Mouse (Mus musculus) MEL (cell line): ENCODE data around the gene D630039A03Rik. TPM values are rescaled to one million over a fixed set of nuclear protein-coding genes. Genes with fewer than 3 reads are reported as not detected.

Source experiments
- DNase-seq: peaks from one replicate; pipeline ENCODE4 v3.0.0; 2011; ENCODE audit warnings: low read depth, low spot score
- H3K27ac ChIP-seq: 2 replicates; pipeline ENCODE4 v1.5.1; 2012; ENCODE audit warnings: low read depth, mild to moderate bottlenecking, control low read depth, low read length, moderate library complexity; ENCODE audit not compliant: control insufficient read depth
- H3K27me3 ChIP-seq, 2 experiments: fragments of 150-350 bp in 1 of 2; sonication (generic) in 1 of 2; 2 replicates each; pipeline ENCODE4 v1.6.1; 2012; ENCODE audit warnings: low read length in 2 of 2, mild to moderate bottlenecking in 2 of 2, improper control_type of control experiment in 1 of 2, moderate library complexity in 1 of 2; ENCODE audit not compliant: insufficient read depth in 2 of 2, control insufficient read depth in 1 of 2
- H3K36me3 ChIP-seq, 2 experiments: 2 replicates each; pipeline ENCODE4 v1.6.1; 2012 to 2014; ENCODE audit warnings: low read length in 2 of 2, improper control_type of control experiment in 1 of 2, inconsistent platforms in 1 of 2, mild to moderate bottlenecking in 1 of 2; ENCODE audit not compliant: insufficient read depth in 2 of 2, control insufficient read depth in 1 of 2
- H3K4me1 ChIP-seq, 2 experiments: fragments of 150-350 bp in 1 of 2; sonication (generic) in 1 of 2; 2 replicates each; pipeline ENCODE4 v1.6.1; 2012; ENCODE audit warnings: low read length in 2 of 2, improper control_type of control experiment in 1 of 2, mild to moderate bottlenecking in 1 of 2; ENCODE audit not compliant: insufficient read depth in 2 of 2, control insufficient read depth in 1 of 2
- H3K4me3 ChIP-seq, 2 experiments: fragments of 150-350 bp in 1 of 2; sonication (generic) in 1 of 2; 2 replicates each; pipeline ENCODE4 v1.5.1; 2012; ENCODE audit warnings: low read depth in 2 of 2, low read length in 2 of 2, mild to moderate bottlenecking in 2 of 2, moderate library complexity in 2 of 2, control low read depth in 1 of 2, improper control_type of control experiment in 1 of 2; ENCODE audit not compliant: control insufficient read depth in 1 of 2, insufficient read depth in 1 of 2
- H3K79me2 ChIP-seq: 2 replicates; pipeline ENCODE4 v1.6.1; 2012; ENCODE audit warnings: mild to moderate bottlenecking, low read length, moderate library complexity; ENCODE audit not compliant: control insufficient read depth, poor library complexity, insufficient read depth
- H3K9ac ChIP-seq: 2 replicates; pipeline ENCODE4 v1.6.1; 2012; ENCODE audit warnings: low read depth, mild to moderate bottlenecking, control low read depth, low read length, moderate library complexity; ENCODE audit not compliant: control insufficient read depth, poor library complexity, severe bottlenecking
- H3K9me3 ChIP-seq: fragments of 150-350 bp; sonication (generic); replicated peaks from 2 replicates; pipeline ENCODE4 v1.6.1; 2012; ENCODE audit warnings: mild to moderate bottlenecking, low read length, improper control_type of control experiment, moderate library complexity; ENCODE audit not compliant: insufficient read depth
- BHLHE40 ChIP-seq: IDR thresholded peaks from 2 replicates; pipeline ENCODE4 v1.6.1; 2012; ENCODE audit warnings: low read depth, mild to moderate bottlenecking, inconsistent platforms, low read length, improper control_type of control experiment, borderline replicate concordance
- CHD1 ChIP-seq: IDR thresholded peaks from 2 replicates; pipeline ENCODE4 v1.6.1; 2012; ENCODE audit warnings: low read depth, mild to moderate bottlenecking, inconsistent platforms, low read length, improper control_type of control experiment
- CHD2 ChIP-seq: IDR thresholded peaks from 2 replicates; pipeline ENCODE4 v1.6.1; 2011; ENCODE audit warnings: low read length, improper control_type of control experiment
- CTCF ChIP-seq, 3 experiments: IDR thresholded peaks in 2 of 3; conservative IDR thresholded peaks in 1 of 3; 2 replicates each; pipeline ENCODE4 v1.5.1; 2011 to 2012; ENCODE audit warnings: low read length in 3 of 3, low read depth in 2 of 3, mild to moderate bottlenecking in 2 of 3, improper control_type of control experiment in 1 of 3, inconsistent platforms in 1 of 3, mixed read lengths in 1 of 3, moderate library complexity in 1 of 3; ENCODE audit not compliant: control insufficient read depth in 1 of 3, insufficient read depth in 1 of 3, poor library complexity in 1 of 3, severe bottlenecking in 1 of 3
- ELF1 ChIP-seq: IDR thresholded peaks from 2 replicates; pipeline ENCODE4 v1.6.1; 2014; ENCODE audit warnings: low read depth, mild to moderate bottlenecking, inconsistent platforms, low read length, improper control_type of control experiment, moderate library complexity
- GABPA ChIP-seq: IDR thresholded peaks from 2 replicates; pipeline ENCODE4 v1.6.1; 2012; ENCODE audit warnings: low read depth, mild to moderate bottlenecking, inconsistent platforms, low read length, improper control_type of control experiment, moderate library complexity
- GATA1 ChIP-seq: IDR thresholded peaks from 2 replicates; pipeline ENCODE4 v1.6.1; 2011; ENCODE audit warnings: low read depth, low read length, improper control_type of control experiment
- JUND ChIP-seq: IDR thresholded peaks from 2 replicates; pipeline ENCODE4 v1.6.1; 2011; ENCODE audit warnings: low read depth, mild to moderate bottlenecking, improper control_type of control experiment, low read length
- KAT2A ChIP-seq: conservative IDR thresholded peaks from 2 replicates; pipeline ENCODE4 v1.6.1; 2012; ENCODE audit warnings: low read depth, low read length, improper control_type of control experiment, inconsistent platforms
- MAFK ChIP-seq: IDR thresholded peaks from 2 replicates; pipeline ENCODE4 v1.6.1; 2011; ENCODE audit warnings: low read depth, mild to moderate bottlenecking, low read length, improper control_type of control experiment, borderline replicate concordance
- MAX ChIP-seq: IDR thresholded peaks from 2 replicates; pipeline ENCODE4 v1.6.1; 2011; ENCODE audit warnings: low read length, improper control_type of control experiment
- MXI1 ChIP-seq: IDR thresholded peaks from 2 replicates; pipeline ENCODE4 v1.6.1; 2011; ENCODE audit warnings: mild to moderate bottlenecking, low read depth, low read length, improper control_type of control experiment
- MYB ChIP-seq: IDR thresholded peaks from 2 replicates; pipeline ENCODE4 v1.6.1; 2011; ENCODE audit warnings: mild to moderate bottlenecking, low read depth, low read length, improper control_type of control experiment
- NRF1 ChIP-seq: IDR thresholded peaks from 2 replicates; pipeline ENCODE4 v1.6.1; 2014; ENCODE audit warnings: low read depth, mild to moderate bottlenecking, inconsistent platforms, low read length, improper control_type of control experiment, moderate library complexity; ENCODE audit not compliant: poor library complexity, insufficient read depth, severe bottlenecking
- POLR2A ChIP-seq, 2 experiments: IDR thresholded peaks; 2 replicates each; pipeline ENCODE4 v1.6.1; 2011 to 2012; ENCODE audit warnings: low read length in 2 of 2, mild to moderate bottlenecking in 2 of 2, control low read depth in 1 of 2, improper control_type of control experiment in 1 of 2, low read depth in 1 of 2, moderate library complexity in 1 of 2; ENCODE audit not compliant: control insufficient read depth in 1 of 2, insufficient read depth in 1 of 2, poor library complexity in 1 of 2
- SMC3 ChIP-seq: IDR thresholded peaks from 2 replicates; pipeline ENCODE4 v1.6.1; 2011; ENCODE audit warnings: low read depth, low read length, improper control_type of control experiment
- TBP ChIP-seq: IDR thresholded peaks from 2 replicates; pipeline ENCODE4 v1.8.0; 2011; ENCODE audit warnings: low read depth, low read length, improper control_type of control experiment
- UBTF ChIP-seq: IDR thresholded peaks from 2 replicates; pipeline ENCODE4 v1.6.1; 2012; ENCODE audit warnings: low read depth, mild to moderate bottlenecking, inconsistent platforms, low read length, improper control_type of control experiment, moderate library complexity, borderline replicate concordance; ENCODE audit not compliant: insufficient read depth
- USF2 ChIP-seq, 2 experiments: IDR thresholded peaks; 2 replicates each; pipeline ENCODE4 v1.6.1; 2011 to 2012; ENCODE audit warnings: improper control_type of control experiment in 2 of 2, low read length in 2 of 2, borderline replicate concordance in 1 of 2, inconsistent platforms in 1 of 2, low read depth in 1 of 2, mild to moderate bottlenecking in 1 of 2; ENCODE audit not compliant: insufficient read depth in 1 of 2
- ZMIZ1 ChIP-seq: IDR thresholded peaks from 2 replicates; pipeline ENCODE4 v1.6.1; 2012; ENCODE audit warnings: low read depth, mild to moderate bottlenecking, inconsistent platforms, low read length, improper control_type of control experiment, moderate library complexity
- polyA plus RNA-seq, 2 experiments: library from polyadenylated mRNA; stranded (reverse) in 1 of 2; unstranded in 1 of 2; fragments of >175 nt in 1 of 2; fragments of >200 nt in 1 of 2; gene quantifications; 2 replicates each; pipeline versions ENCODE4 v1.2.1 to v1.2.4; 2012; ENCODE audit warnings: low replicate concordance in 2 of 2, low read depth in 1 of 2; ENCODE audit not compliant: insufficient read length in 2 of 2, insufficient read depth in 1 of 2, missing spikeins in 1 of 2
- total RNA-seq: library from RNA; depleted of rRNA; stranded (reverse); fragments of 300-350 nt; gene quantifications from 2 replicates; pipeline ENCODE4 v1.2.3, GENCODE M21; 2012

The D630039A03Rik gene
- total and polyA plus RNA-seq, 3 experiments = not detected

- Histone ChIP-seq H3K79me2 (no peaks in the 10 kb centered on the region), H3K9ac (no peak overlapping the region), H3K27ac (no peak overlapping the region), H3K36me3 (peaks cover 0 to 7% of the 10 kb centered on the region in 2 experiments; a peak in 2 of 4 replicates), H3K9me3 (no peaks in the 10 kb centered on the region), H3K4me1 (peaks cover 0 to 12% of the 10 kb centered on the region in 2 experiments; a peak in 2 of 4 replicates), H3K27me3 (peaks cover 2 to 8% of the 10 kb centered on the region in 2 experiments), H3K4me3 (no peak overlapping the region)
- DNase-seq = no peak
- TF ChIP-seq BHLHE40 = no peak
- TF ChIP-seq UBTF = no peak
- TF ChIP-seq JUND = no peak
- TF ChIP-seq POLR2A (IDR thresholded peaks at IDR 0.05; ENCODE audit: control insufficient read depth in 1 of 2, insufficient read depth in 1 of 2, low read depth in 1 of 2, low read length in 2 of 2, poor library complexity in 1 of 2) = no peak
Measured at GRCm38 (mm10) chr4:57914193-57915190, 1.6 kb downstream of the D630039A03Rik start.

- no peak overlapping the region for H3K9ac ChIP-seq
- TF ChIP-seq USF2 (IDR thresholded peaks at IDR 0.05; ENCODE audit: borderline replicate concordance in 1 of 2, insufficient read depth in 1 of 2, low read depth in 1 of 2, low read length in 2 of 2) (no peak), MXI1 (no peak), ELF1 (no peak), GATA1 (no peak), MAFK (no peak), GABPA (no peak), MYB (no peak), NRF1 (no peak), CHD1 (no peak), CTCF (IDR thresholded peaks at IDR 0.05 in 2 of 3, conservative IDR thresholded peaks at IDR 0.05 in 1 of 3; ENCODE audit: control insufficient read depth in 1 of 3, insufficient read depth in 1 of 3, low read depth in 2 of 3, low read length in 3 of 3, poor library complexity in 1 of 3, severe bottlenecking in 1 of 3) (no peak), MAX (no peak), CHD2 (no peak), SMC3 (no peak), TBP (no peak), ZMIZ1 (no peak), KAT2A (no peak)
- no peak for DNase-seq
- H3K27me3 ChIP-seq = peaks cover 5 to 12% of the 10 kb centered on the region in 2 experiments
- H3K9me3 ChIP-seq = no peaks in the 10 kb centered on the region
- peaks cover 0 to 1% of the 10 kb centered on the region in 2 experiments; a peak in 2 of 4 replicates for H3K4me1 ChIP-seq
- no peaks in the 10 kb centered on the region for H3K79me2 ChIP-seq
- H3K27ac ChIP-seq = no peak overlapping the region
- no peak overlapping the region for H3K4me3 ChIP-seq
- H3K36me3 ChIP-seq = no peaks in the 10 kb centered on the region
Measured at GRCm38 (mm10) chr4:57913021-57913420, 3.1 kb downstream of the D630039A03Rik start.
